Mouse (Mus musculus) right cerebral cortex, adult 2 months (tissue): Measurements from ENCODE around the gene Atp6ap1l.
"Not testable (repeated sequence)": the region's sequence is repeated elsewhere in the genome, so short reads cannot be mapped to it uniquely, and the experiment has no call there.

Source experiments
- DNase-seq, 2 experiments: peaks; one replicate each; pipeline ENCODE4 v3.0.0; 2021 to 2022; ENCODE audit warnings: low spot score in 2 of 2

Gene Atp6ap1l

GRCm38 (mm10) chr13:90905176-90905575, at the start of gene Atp6ap1l:
Atp6ap1l (minus strand) TSS chr13:90905355.
- peak in 1 of 2 experiments; percentile 63 for DNase-seq

GRCm38 (mm10) chr13:90939600-90939999, 34.4 kb upstream of the Atp6ap1l start:
- DNase-seq = no peak

GRCm38 (mm10) chr13:90939192-90939591, 34.0 kb upstream of the Atp6ap1l start:
- DNase-seq = no peak

GRCm38 (mm10) chr13:90935852-90936251, 30.7 kb upstream of the Atp6ap1l start:
- DNase-seq = no peak

GRCm38 (mm10) chr13:90933256-90933655, 28.1 kb upstream of the Atp6ap1l start:
- no peak for DNase-seq

GRCm38 (mm10) chr13:90929847-90930246, 24.7 kb upstream of the Atp6ap1l start:
- peak; percentile 87 to 91 for DNase-seq

GRCm38 (mm10) chr13:90928266-90928665, 23.1 kb upstream of the Atp6ap1l start:
- not testable (repeated sequence) for DNase-seq

GRCm38 (mm10) chr13:90926938-90927633, 21.9 kb upstream of the Atp6ap1l start:
- no peak for DNase-seq

- no peak for DNase-seq
Observed at GRCm38 (mm10) chr13:90926125-90926765, 21.1 kb upstream of the Atp6ap1l start.

GRCm38 (mm10) chr13:90925191-90925590, 20.0 kb upstream of the Atp6ap1l start:
- DNase-seq = no peak

GRCm38 (mm10) chr13:90924072-90924471, 18.9 kb upstream of the Atp6ap1l start:
- DNase-seq = no peak

GRCm38 (mm10) chr13:90923617-90924016, 18.5 kb upstream of the Atp6ap1l start:
- not testable (repeated sequence) for DNase-seq

- peak; percentile 86 to 89 for DNase-seq
Observed at GRCm38 (mm10) chr13:90922751-90923612, 17.8 kb upstream of the Atp6ap1l start, which contains the start of gene Rps23. Rps23 (plus strand) TSS chr13:90922958.

- DNase-seq = no peak
Observed at GRCm38 (mm10) chr13:90914721-90915120, 9.6 kb upstream of the Atp6ap1l start.

- DNase-seq = no peak
Observed at GRCm38 (mm10) chr13:90913675-90914192, 8.6 kb upstream of the Atp6ap1l start.

GRCm38 (mm10) chr13:90912760-90913674, 7.9 kb upstream of the Atp6ap1l start:
- peak; percentile 44 to 58 for DNase-seq

GRCm38 (mm10) chr13:90907376-90907775, 2.2 kb upstream of the Atp6ap1l start:
- no peak for DNase-seq

GRCm38 (mm10) chr13:90896821-90897220, 8.3 kb downstream of the Atp6ap1l start:
- no peak for DNase-seq

GRCm38 (mm10) chr13:90896098-90896497, 9.1 kb downstream of the Atp6ap1l start:
- peak; percentile 41 to 48 for DNase-seq

- no peak for DNase-seq
Observed at GRCm38 (mm10) chr13:90894819-90895218, 10.3 kb downstream of the Atp6ap1l start.

GRCm38 (mm10) chr13:90890111-90890510, 15.0 kb downstream of the Atp6ap1l start:
- no peak for DNase-seq
